Mouse (Mus musculus) myocyte (in vitro differentiated cells): ENCODE measurements around the gene P2ry6.

Source experiments
- CEBPB ChIP-seq: IDR thresholded peaks from 2 replicates; pipeline ENCODE4 v1.6.1; 2011; ENCODE audit warnings: mild to moderate bottlenecking, moderate library complexity; ENCODE audit not compliant: poor library complexity, insufficient read depth, severe bottlenecking
- E2F4 ChIP-seq: IDR thresholded peaks from one replicate; pipeline ENCODE4 v1.6.1; 2011; ENCODE audit warnings: mild to moderate bottlenecking, control low read depth, moderate library complexity; ENCODE audit not compliant: insufficient read depth
- MAX ChIP-seq: IDR thresholded peaks from one replicate; pipeline ENCODE4 v1.6.1; 2011; ENCODE audit warnings: low read depth, mild to moderate bottlenecking, control low read depth
- MYOD1 ChIP-seq, 3 experiments: IDR thresholded peaks; one replicate each; pipeline ENCODE4 v1.6.1; 2011; ENCODE audit warnings: control low read depth in 2 of 3, low read depth in 2 of 3, mild to moderate bottlenecking in 2 of 3, moderate library complexity in 1 of 3; ENCODE audit not compliant: insufficient read length in 2 of 3, control insufficient read depth in 1 of 3
- MYOG ChIP-seq, 3 experiments: IDR thresholded peaks; one replicate each; pipeline ENCODE4 v1.6.1; 2011; ENCODE audit warnings: control low read depth in 2 of 3, low read depth in 2 of 3, mild to moderate bottlenecking in 2 of 3; ENCODE audit not compliant: insufficient read length in 2 of 3, control insufficient read depth in 1 of 3, insufficient read depth in 1 of 3
- POLR2A ChIP-seq: IDR thresholded peaks from one replicate; pipeline ENCODE4 v1.6.1; 2011; ENCODE audit warnings: low read depth, mild to moderate bottlenecking, control low read depth, moderate library complexity; ENCODE audit not compliant: insufficient read length
- POLR2AphosphoS2 ChIP-seq: IDR thresholded peaks from one replicate; pipeline ENCODE4 v1.6.1; 2011; ENCODE audit warnings: low read depth, control low read depth; ENCODE audit not compliant: insufficient read length
- REST ChIP-seq: IDR thresholded peaks from one replicate; pipeline ENCODE4 v1.6.1; 2011; ENCODE audit warnings: mild to moderate bottlenecking, control low read depth, moderate library complexity; ENCODE audit not compliant: insufficient read depth, insufficient read length
- SRF ChIP-seq: IDR thresholded peaks from one replicate; pipeline ENCODE4 v1.6.1; 2011; ENCODE audit warnings: low read depth; ENCODE audit not compliant: control insufficient read depth, insufficient read length
- TCF12 ChIP-seq: IDR thresholded peaks from one replicate; pipeline ENCODE4 v1.6.1; 2011; ENCODE audit warnings: mild to moderate bottlenecking, control low read depth; ENCODE audit not compliant: poor library complexity, insufficient read depth, severe bottlenecking
- TCF3 ChIP-seq: IDR thresholded peaks from one replicate; pipeline ENCODE4 v1.6.1; 2011; ENCODE audit warnings: low read depth, control low read depth; ENCODE audit not compliant: insufficient read length
- USF1 ChIP-seq: IDR thresholded peaks from one replicate; pipeline ENCODE4 v1.6.1; 2011; ENCODE audit warnings: low read depth, mild to moderate bottlenecking, control low read depth, moderate library complexity

DNA sequence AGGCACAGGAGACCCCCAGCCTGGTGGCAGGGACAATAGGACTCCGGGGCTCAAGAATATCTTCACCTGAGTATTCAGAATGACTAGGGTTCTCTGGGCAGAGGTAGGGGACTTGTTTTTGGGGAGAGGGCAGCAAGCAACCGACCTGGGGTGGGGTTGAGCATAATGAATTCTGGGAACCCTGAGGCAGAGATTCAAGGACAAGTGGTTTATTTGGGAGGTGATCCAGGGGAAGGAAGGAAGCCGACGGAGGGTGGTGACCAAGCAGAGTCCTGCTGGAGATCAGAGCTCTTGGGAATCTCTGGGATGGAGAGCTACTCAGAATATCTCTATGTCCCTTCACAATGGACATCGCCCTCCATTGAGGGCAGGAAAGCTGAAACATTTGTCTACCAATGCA lies 3.7 kb upstream of the P2ry6 start:
- TF ChIP-seq TCF12 (no peak), POLR2A (no peak), POLR2AphosphoS2 (no peak), USF1 (no peak), REST (no peak), SRF (no peak), MAX (no peak), E2F4 (no peak), MYOG (IDR thresholded peaks at IDR 0.05; ENCODE audit: control insufficient read depth in 1 of 3, insufficient read depth in 1 of 3, insufficient read length in 2 of 3, low read depth in 2 of 3) (no peak), CEBPB (no peak), TCF3 (no peak), MYOD1 (IDR thresholded peaks at IDR 0.05; ENCODE audit: control insufficient read depth in 1 of 3, insufficient read length in 2 of 3, low read depth in 2 of 3) (no peak)
